Mouse (Mus musculus) hindbrain, embryonic 12.5 days (tissue): ENCODE measurements around the gene Aknad1. TPM values are rescaled to one million over a fixed set of nuclear protein-coding genes. Genes with fewer than 3 reads are reported as not detected.

Source experiments
- ATAC-seq: fragments of 200-750 bp; cut with Nextera tagmentation; 2 replicates; pipeline ENCODE4 v1.8.0; 2017; ENCODE audit warnings: moderate TSS enrichment; ENCODE audit not compliant: low FRiP score
- H3K27ac ChIP-seq: fragments of 300-500 bp; sonication (generic); 2 replicates; pipeline ENCODE4 v1.5.1; 2016; ENCODE audit warnings: mild to moderate bottlenecking
- H3K27me3 ChIP-seq: fragments of 300-500 bp; sonication (generic); 2 replicates; pipeline ENCODE4 v1.6.1; 2016; ENCODE audit warnings: mild to moderate bottlenecking
- H3K36me3 ChIP-seq: fragments of 300-500 bp; sonication (generic); 2 replicates; pipeline ENCODE4 v1.6.1; 2016; ENCODE audit warnings: mild to moderate bottlenecking
- H3K4me1 ChIP-seq: fragments of 300-500 bp; sonication (generic); 2 replicates; pipeline ENCODE4 v1.6.1; 2016
- H3K4me2 ChIP-seq: fragments of 300-500 bp; sonication (generic); replicated peaks from 2 replicates; pipeline ENCODE4 v1.6.1; 2016; ENCODE audit warnings: mild to moderate bottlenecking
- H3K4me3 ChIP-seq: fragments of 300-500 bp; sonication (generic); 2 replicates; pipeline ENCODE4 v1.5.1; 2016; ENCODE audit warnings: mild to moderate bottlenecking
- H3K9ac ChIP-seq: fragments of 300-500 bp; sonication (generic); 2 replicates; pipeline ENCODE4 v1.6.1; 2016; ENCODE audit warnings: mild to moderate bottlenecking, moderate library complexity
- H3K9me3 ChIP-seq: fragments of 300-500 bp; sonication (generic); replicated peaks from 2 replicates; pipeline ENCODE4 v1.6.1; 2016; ENCODE audit warnings: mild to moderate bottlenecking
- WGBS: fragments of 180-500 bp; shearing (Covaris S2); methylation state at CpG from one replicate; pipeline ENCODE4 v1.1.7; 2016; 5-methylcytosine and 5-hydroxymethylcytosine counted together
- polyA plus RNA-seq: library from polyadenylated mRNA; unstranded; fragments of >200 nt; fragmentation: Nextera tagmentation; extraction: Ambion mirVana; gene quantifications from 2 replicates; pipeline ENCODE4 v1.2.1, GENCODE M21; 2016

Gene Aknad1
- polyA plus RNA-seq, 1 experiment from 2014 or later: 0.25 TPM

DNA sequence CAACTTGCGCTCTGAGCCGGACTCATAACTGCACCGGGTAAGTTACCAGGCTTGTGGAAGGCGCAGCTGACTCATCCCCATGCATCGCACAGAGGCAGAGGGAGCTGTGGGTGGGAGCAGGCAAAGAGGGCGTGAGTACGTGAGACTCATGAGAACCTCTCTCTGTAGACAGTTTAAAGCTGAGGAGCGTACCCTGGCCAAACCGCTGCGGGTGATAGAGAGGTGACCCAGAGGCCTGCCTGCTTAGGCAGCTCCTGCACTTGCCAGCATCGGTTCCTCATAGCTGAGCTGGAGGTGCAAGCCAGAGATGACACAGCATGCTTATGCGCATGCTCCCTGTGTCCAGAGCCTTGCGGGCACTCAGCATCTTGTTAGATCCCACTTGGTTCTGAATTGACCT is 32.8 kb downstream of the Aknad1 start:
- Histone ChIP-seq H3K4me1 (0 out of 2 replicates have a peak, but pooled peaks cover 2% of the 10 kb centered on the region), H3K4me3 (no peak overlapping the region), H3K27me3 (no peaks in the 10 kb centered on the region), H3K4me2 (no peak overlapping the region), H3K9ac (no peak overlapping the region), H3K36me3 (no peaks in the 10 kb centered on the region), H3K9me3 (no peaks in the 10 kb centered on the region), H3K27ac (no peak overlapping the region)
- 89% methylated on average over 13 of the region's 13 CpGs for WGBS
- ATAC-seq: no peak

DNA sequence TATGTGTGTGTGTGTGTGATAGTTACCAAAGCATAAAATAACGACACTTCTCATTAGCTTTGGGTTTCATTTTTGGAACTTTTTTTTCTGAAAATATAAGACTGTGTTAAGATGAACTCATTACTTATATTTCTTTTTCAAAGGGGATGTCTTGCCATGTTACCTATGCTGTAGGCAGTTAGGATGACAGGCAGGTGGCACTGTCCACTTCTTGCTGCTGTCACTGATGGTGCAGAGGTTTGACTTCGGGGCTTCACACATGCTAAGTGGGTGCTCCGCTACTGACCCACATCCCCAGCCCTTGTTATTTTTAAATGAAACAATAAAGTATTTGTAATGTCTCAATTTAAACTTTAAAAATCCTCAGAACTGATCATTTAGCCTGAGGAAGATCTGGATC is 33.4 kb downstream of the Aknad1 start:
- no peaks in the 10 kb centered on the region for H3K9me3 ChIP-seq
- H3K27me3 ChIP-seq: no peaks in the 10 kb centered on the region
- H3K9ac ChIP-seq: no peak overlapping the region
- 89% methylated on average over 3 of the region's 3 CpGs for WGBS
- 0 out of 2 replicates have a peak, but pooled peaks cover 2% of the 10 kb centered on the region for H3K4me1 ChIP-seq
- H3K36me3 ChIP-seq: no peaks in the 10 kb centered on the region
- H3K4me2 ChIP-seq: no peak overlapping the region
- H3K4me3 ChIP-seq: no peak overlapping the region
- no peak for ATAC-seq
- no peak overlapping the region for H3K27ac ChIP-seq

DNA sequence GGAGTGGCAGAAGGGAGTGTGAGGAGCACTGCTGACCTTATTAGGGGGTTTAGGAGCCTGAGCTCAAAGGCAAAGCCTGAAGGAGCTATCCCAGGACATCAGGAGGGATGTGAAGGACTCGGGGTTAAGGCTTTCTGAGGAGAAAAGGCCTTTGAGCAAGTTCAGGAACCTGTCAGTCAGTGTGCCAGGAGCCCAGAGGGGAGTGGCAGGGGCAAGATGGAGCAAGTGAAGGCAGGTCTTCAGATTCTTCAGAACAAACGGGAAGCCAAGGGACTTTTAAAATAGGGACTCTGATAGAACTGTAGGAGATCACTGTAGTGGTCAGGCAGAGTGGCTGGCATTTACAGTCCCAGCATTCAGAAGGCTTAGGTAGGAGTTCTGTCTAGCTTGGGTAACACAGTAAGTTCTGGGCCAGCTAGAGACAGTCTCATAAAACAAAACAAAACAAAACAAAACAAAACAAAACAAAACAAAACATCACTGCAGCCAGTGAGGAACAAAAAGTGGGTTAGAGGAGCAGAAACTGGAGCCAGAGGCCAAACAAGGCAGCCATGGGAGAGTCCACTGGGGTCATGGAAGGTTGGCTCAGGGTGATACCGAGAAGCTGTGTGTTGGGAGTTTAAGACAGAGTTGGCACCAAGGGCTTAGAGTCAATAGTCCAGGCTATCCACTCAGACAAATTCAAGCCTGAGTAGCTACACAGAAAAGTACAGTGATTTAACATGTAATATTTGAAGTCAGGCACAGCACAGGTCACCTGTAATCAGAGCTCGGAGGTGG is 39.5 kb downstream of the Aknad1 start:
- 73% methylated on average over 4 of the region's 4 CpGs for whole genome bisulfite sequencing
- peaks cover 6% of the 10 kb centered on the region for H3K4me1 ChIP-seq
- ATAC-seq: no peak
- H3K27me3 ChIP-seq: no peaks in the 10 kb centered on the region
- H3K36me3 ChIP-seq: no peaks in the 10 kb centered on the region
- H3K27ac ChIP-seq: no peak overlapping the region
- H3K4me3 ChIP-seq: no peak overlapping the region
- no peak overlapping the region for H3K9ac ChIP-seq
- H3K4me2 ChIP-seq: no peak overlapping the region
- H3K9me3 ChIP-seq: 0 out of 2 replicates have a peak, but pooled peaks cover 4% of the 10 kb centered on the region

DNA sequence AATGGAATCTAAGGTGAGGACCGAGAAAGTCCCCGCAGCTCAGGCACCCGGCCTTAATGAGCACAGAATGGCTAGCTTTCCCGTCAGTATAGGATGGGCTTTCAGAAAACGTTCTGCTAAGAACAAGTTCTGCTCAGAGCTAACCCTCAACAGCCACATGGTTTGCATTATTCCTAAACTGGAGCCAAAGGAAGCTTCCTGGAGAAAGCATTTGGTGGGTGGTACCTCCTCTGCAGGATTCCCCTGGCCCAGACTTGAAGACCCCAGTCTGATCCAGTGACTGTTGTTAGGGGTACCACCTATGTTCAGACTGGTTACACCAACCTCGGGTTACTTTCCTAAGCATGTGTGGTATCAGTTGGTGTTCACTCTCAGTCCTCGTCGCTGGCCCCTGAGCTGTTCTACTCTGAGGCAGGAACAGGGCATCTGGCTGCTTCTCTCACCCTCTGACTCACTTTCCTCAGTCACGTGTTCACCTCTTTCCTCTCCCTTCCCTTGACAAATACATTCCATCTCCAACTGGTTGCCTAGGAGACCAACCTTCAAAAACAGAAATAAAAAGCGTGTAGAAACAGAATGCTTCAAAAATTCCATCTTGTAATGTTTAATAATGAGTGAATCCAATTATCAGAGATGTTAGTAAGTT is 41.9 kb downstream of the Aknad1 start:
- no peak overlapping the region for H3K27ac ChIP-seq
- H3K36me3 ChIP-seq: no peaks in the 10 kb centered on the region
- H3K4me3 ChIP-seq: no peak overlapping the region
- 56% methylated on average over 10 of the region's 10 CpGs for WGBS
- peaks cover 6% of the 10 kb centered on the region for H3K4me1 ChIP-seq
- H3K4me2 ChIP-seq: no peak overlapping the region
- no peak overlapping the region for H3K9ac ChIP-seq
- 0 out of 2 replicates have a peak, but pooled peaks cover 11% of the 10 kb centered on the region for H3K9me3 ChIP-seq
- ATAC-seq: 0 out of 2 replicates have a peak, but pooled peaks have one; percentile 38
- no peaks in the 10 kb centered on the region for H3K27me3 ChIP-seq

DNA sequence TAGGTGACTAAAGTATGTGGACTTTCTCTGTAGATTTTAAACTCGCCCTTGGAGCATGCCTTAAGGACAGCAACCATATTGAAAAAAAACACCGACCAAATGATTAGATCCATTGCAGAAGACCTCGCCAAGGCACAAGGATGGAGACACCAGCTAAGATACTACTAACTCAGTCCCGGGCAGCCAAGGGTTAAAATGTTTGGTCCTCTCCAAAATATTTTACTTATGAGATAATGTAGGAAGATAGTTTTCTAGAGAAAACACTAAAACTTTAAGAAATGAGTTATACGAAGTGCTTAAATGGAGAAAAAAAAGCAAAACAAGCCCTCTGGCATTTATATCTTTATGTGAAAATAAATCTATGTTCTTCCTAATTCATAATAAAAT is 42.4 kb downstream of the Aknad1 start:
- no peak overlapping the region for H3K4me3 ChIP-seq
- 0 out of 2 replicates have a peak, but pooled peaks cover 11% of the 10 kb centered on the region for H3K9me3 ChIP-seq
- ATAC-seq: no peak
- WGBS: 79% methylated on average over 5 of the region's 5 CpGs
- H3K27ac ChIP-seq: no peak overlapping the region
- no peak overlapping the region for H3K4me2 ChIP-seq
- H3K4me1 ChIP-seq: peaks cover 6% of the 10 kb centered on the region
- H3K9ac ChIP-seq: no peak overlapping the region
- no peaks in the 10 kb centered on the region for H3K36me3 ChIP-seq
- H3K27me3 ChIP-seq: no peaks in the 10 kb centered on the region

DNA sequence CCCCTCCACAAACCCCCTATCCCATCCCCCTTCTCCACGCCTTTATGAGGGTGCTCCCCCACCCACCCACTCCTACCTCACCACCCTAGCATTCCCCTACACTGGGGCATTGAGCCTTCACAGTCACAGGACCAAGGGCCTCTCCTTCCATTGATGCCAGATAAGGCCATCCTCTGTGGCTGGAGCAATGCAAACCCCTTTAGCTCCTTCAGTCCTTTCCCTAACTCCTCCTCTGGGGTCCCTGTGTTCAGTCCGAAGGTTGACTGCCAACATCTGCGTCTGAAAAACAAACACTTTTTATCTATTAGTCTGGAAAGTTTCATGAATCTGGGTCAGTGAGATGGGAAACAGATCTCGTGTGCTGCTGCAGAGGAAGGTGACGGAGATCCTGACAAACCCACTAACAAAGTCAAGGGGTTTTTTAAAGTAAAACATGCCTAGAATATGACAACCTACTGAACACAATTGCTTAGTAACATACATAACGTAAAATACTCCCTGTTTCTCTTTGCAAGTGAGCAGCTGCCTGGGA is 43.0 kb downstream of the Aknad1 start:
- Histone ChIP-seq H3K27ac (no peak overlapping the region), H3K9me3 (0 out of 2 replicates have a peak, but pooled peaks cover 11% of the 10 kb centered on the region), H3K4me1 (peaks cover 6% of the 10 kb centered on the region), H3K4me3 (no peak overlapping the region), H3K9ac (no peak overlapping the region), H3K36me3 (no peaks in the 10 kb centered on the region), H3K27me3 (no peaks in the 10 kb centered on the region), H3K4me2 (no peak overlapping the region)
- ATAC-seq: no peak
- WGBS: 71% methylated on average over 6 of the region's 6 CpGs

DNA sequence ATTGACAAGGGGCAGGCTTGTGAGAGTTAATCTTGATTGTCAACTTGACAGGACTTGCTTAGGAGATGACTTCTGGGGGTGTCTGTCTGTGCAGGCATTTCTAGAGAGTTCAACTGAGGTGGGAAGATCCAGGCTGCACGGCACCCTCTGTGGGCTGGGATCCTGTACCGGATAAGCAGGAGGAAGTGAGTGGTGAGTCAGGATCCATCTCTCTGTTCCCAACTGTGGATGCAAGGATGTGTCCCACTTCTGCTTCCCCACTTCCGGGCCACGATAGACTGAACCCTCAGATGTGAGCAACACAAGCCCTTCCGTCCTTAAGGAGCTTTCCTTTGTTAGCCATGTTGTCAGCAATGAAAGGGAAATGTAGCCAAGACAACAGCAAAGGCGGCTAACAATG is 47.1 kb downstream of the Aknad1 start:
- Histone ChIP-seq H3K9ac (no peak overlapping the region), H3K27me3 (no peaks in the 10 kb centered on the region), H3K4me1 (peaks cover under 1% of the 10 kb centered on the region), H3K27ac (no peak overlapping the region), H3K4me2 (no peak overlapping the region), H3K9me3 (0 out of 2 replicates have a peak, but pooled peaks cover 11% of the 10 kb centered on the region), H3K36me3 (no peaks in the 10 kb centered on the region), H3K4me3 (no peak overlapping the region)
- no peak for ATAC-seq
- WGBS: 73% methylated on average over 6 of the region's 6 CpGs

DNA sequence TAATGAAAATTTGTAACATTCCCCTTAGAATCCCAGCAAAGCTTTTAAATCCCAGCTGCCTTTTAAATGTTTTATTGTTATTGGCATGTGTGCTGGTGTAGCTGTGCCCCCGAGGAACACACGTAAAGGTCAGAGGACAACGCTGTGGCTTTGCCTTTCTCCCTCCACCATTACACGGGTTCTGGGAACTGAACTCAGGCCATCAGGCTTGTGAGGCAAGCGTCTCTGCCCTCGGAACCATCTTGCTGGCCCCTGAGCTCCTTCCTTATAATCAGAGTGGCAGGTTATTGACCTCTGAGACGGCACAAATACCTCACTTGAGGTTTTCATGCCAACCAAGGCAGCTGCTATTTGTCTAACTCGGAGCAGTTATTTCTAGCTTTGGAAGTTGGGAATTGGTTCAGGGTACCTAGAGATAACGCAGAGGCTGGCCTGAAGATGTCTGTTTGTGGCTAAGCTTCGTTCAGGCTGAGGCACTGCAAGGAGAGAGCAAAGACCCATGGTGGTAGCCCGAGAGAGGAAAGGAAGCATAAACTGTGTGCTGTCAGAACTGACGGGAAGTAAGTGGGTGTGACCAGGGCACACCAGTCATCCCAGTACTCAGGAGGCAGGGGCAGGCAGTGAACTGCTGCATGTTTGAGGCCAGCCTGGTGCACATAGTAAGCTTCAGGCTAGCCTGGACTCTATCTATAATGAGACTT is 48.4 kb downstream of the Aknad1 start:
- H3K4me1 ChIP-seq: no peaks in the 10 kb centered on the region
- 68% methylated on average over 12 of the region's 12 CpGs for WGBS
- no peaks in the 10 kb centered on the region for H3K27me3 ChIP-seq

DNA sequence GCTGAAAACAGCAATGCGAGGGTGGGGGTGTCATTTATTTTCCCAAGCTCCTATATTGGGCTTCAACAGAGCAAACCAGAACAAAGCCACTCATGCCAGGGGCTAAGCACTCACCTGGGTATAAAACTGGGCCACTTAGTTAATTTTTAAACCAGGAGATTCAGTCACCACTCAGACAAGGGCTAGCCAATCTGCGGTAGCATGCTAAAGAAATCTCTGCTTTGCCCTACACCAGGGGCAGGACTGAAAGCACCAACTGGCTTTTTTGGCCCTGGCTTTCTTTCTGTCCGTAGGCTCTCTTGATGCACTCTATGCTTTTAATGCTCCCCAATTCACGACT is 49.0 kb downstream of the Aknad1 start:
- H3K27ac ChIP-seq: no peak overlapping the region
- no peak overlapping the region for H3K4me3 ChIP-seq
- no peaks in the 10 kb centered on the region for H3K4me1 ChIP-seq
- H3K27me3 ChIP-seq: no peaks in the 10 kb centered on the region
- H3K9me3 ChIP-seq: 0 out of 2 replicates have a peak, but pooled peaks cover 11% of the 10 kb centered on the region
- H3K9ac ChIP-seq: no peak overlapping the region
- H3K4me2 ChIP-seq: no peak overlapping the region
- WGBS: 82% methylated on average over 4 of the region's 4 CpGs
- H3K36me3 ChIP-seq: 0 out of 2 replicates have a peak, but pooled peaks cover 3% of the 10 kb centered on the region
- ATAC-seq: no peak

More for the DNA sequence above, 48.4 kb downstream of the Aknad1 start:
- Histone ChIP-seq H3K4me3 (no peak overlapping the region), H3K36me3 (0 out of 2 replicates have a peak, but pooled peaks cover 3% of the 10 kb centered on the region), H3K27ac (no peak overlapping the region), H3K9ac (no peak overlapping the region), H3K4me2 (no peak overlapping the region), H3K9me3 (0 out of 2 replicates have a peak, but pooled peaks cover 11% of the 10 kb centered on the region)
- no peak for ATAC-seq

DNA sequence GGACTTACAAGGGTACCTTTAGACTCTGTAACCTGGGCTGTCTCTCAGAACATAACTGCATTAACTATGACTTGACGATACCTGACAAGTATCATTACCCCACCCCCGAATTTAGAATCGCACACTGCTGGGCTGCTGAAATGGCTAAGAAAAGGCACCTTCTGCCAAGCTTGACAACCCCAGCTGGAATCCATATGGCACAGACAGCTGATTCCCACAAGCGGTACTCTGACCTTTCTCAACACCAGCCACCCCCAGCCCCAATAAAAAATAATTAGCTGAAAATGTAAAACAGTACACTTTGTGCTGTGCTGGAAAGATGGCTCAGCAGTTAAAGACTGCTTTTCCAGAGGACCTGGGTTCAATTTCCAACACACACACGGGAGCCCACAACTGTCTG is 49.8 kb downstream of the Aknad1 start:
- H3K4me1 ChIP-seq: no peaks in the 10 kb centered on the region
- H3K4me2 ChIP-seq: no peak overlapping the region
- 62% methylated on average over 5 of the region's 5 CpGs for WGBS
- H3K9ac ChIP-seq: no peak overlapping the region
- no peak overlapping the region for H3K27ac ChIP-seq
- H3K4me3 ChIP-seq: no peak overlapping the region
- no peaks in the 10 kb centered on the region for H3K27me3 ChIP-seq
- H3K9me3 ChIP-seq: 0 out of 2 replicates have a peak, but pooled peaks cover 8% of the 10 kb centered on the region
- no peak for ATAC-seq
- H3K36me3 ChIP-seq: 0 out of 2 replicates have a peak, but pooled peaks cover 3% of the 10 kb centered on the region

DNA sequence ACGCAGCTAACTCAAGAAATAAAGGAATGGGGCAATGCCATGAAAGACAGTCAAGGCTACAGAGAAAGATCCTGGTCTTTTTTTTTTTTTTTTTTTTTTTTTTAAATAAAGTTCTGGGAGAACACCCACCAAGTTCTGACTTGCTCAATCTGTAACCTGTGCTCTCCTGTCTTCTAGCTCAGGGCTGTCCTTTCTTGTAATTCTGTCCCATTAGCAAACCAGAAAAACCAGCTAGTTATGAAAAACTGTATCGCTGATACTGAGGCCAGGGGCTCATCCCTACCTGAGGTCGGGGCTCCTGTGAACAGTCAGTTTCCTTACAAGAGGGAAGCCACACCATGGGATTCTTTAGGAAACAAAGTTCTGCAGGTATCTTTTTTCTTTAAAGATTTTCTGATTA is 51.0 kb downstream of the Aknad1 start:
- no peaks in the 10 kb centered on the region for H3K4me1 ChIP-seq
- no peak overlapping the region for H3K4me2 ChIP-seq
- no peaks in the 10 kb centered on the region for H3K27me3 ChIP-seq
- no peak overlapping the region for H3K27ac ChIP-seq
- H3K36me3 ChIP-seq: 0 out of 2 replicates have a peak, but pooled peaks cover 3% of the 10 kb centered on the region
- no peak overlapping the region for H3K4me3 ChIP-seq
- no peaks in the 10 kb centered on the region for H3K9me3 ChIP-seq
- H3K9ac ChIP-seq: no peak overlapping the region
- WGBS: 85% methylated on average over 3 of the region's 3 CpGs
- no peak for ATAC-seq
